Mouse (Mus musculus) kidney, adult 2 months (tissue): ENCODE measurements around the gene Rnf40.

Source experiments
- CTCF ChIP-seq: fragments of 200-500 bp; conservative IDR thresholded peaks from 2 replicates; pipeline ENCODE4 v1.5.1; 2011; ENCODE audit warnings: low read depth, mild to moderate bottlenecking, control low read depth, low read length, moderate library complexity, mixed read lengths; ENCODE audit not compliant: insufficient read depth, insufficient read length
- POLR2A ChIP-seq: fragments of 200-500 bp; IDR thresholded peaks from one replicate; pipeline ENCODE4 v1.6.1; 2011; ENCODE audit warnings: low read depth, low read length, control low read depth

DNA sequence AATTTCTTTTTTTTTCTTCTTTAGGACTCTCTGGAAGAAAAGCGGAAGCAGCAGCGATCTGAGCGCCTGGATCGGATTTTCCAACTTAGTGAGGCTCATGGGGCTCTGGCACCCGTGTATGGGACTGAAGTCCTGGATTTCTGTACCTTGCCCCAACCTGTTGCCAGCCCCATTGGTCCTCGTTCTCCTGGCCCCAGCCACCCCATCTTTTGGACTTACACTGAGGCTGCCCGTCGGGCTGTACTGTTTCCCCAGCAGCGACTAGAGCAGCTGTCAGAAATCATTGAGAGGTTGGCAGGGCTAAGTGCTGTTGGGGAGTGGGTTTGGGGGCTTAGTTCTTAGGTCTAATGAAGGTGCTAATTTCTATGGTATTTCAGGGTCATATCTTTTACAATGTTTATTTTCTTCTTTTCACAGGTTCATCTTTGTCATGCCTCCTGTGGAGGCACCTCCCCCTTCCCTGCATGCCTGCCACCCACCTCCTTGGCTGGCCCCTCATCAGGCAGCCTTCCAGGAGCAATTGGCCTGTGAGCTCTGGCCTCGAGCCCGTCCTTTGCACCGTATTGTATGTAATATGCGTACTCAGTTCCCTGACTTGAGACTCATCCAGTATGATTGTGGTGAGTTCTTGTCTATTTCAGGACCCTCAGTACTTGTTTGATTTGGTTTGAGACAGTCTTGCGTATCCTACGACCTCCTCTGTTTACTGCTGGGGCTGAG, 39.3 kb upstream of the Rnf40 start:
- TF ChIP-seq CTCF (no peak), POLR2A (no peak)
